Mouse (Mus musculus) heart, adult 11 months (tissue): Measurements from ENCODE around the gene Slc2a10.
"Not testable (repeated sequence)": the region's sequence is repeated elsewhere in the genome, so short reads cannot be mapped to it uniquely, and the experiment has no call there.

Experiments used
- DNase-seq: peaks from one replicate; pipeline ENCODE4 v3.0.0; 2022

Gene Slc2a10

GRCm38 (mm10) chr2:165510466-165510865 lies 6.9 kb downstream of the Slc2a10 start:
- no peak for DNase-seq

- DNase-seq: not testable (repeated sequence)
These were observed 7.4 kb downstream of the Slc2a10 start for GRCm38 (mm10) chr2:165510914-165511458.

GRCm38 (mm10) chr2:165511530-165511929 lies 7.9 kb downstream of the Slc2a10 start:
- not testable (repeated sequence) for DNase-seq

- DNase-seq: no peak
These were observed 8.8 kb downstream of the Slc2a10 start for GRCm38 (mm10) chr2:165512426-165512825.

GRCm38 (mm10) chr2:165512870-165513600 lies 9.4 kb downstream of the Slc2a10 start:
- peak; percentile 91 for DNase-seq

GRCm38 (mm10) chr2:165515178-165515728 lies 11.7 kb downstream of the Slc2a10 start:
- DNase-seq: no peak

GRCm38 (mm10) chr2:165525609-165526008 lies 22.0 kb downstream of the Slc2a10 start:
- no peak for DNase-seq

GRCm38 (mm10) chr2:165529106-165529505 lies 25.5 kb downstream of the Slc2a10 start:
- DNase-seq: no peak

- DNase-seq: no peak
These were observed 30.2 kb downstream of the Slc2a10 start for GRCm38 (mm10) chr2:165533789-165534188.

- DNase-seq: no peak
These were observed 37.4 kb downstream of the Slc2a10 start for GRCm38 (mm10) chr2:165540975-165541374.

GRCm38 (mm10) chr2:165542939-165543669 lies 39.5 kb downstream of the Slc2a10 start:
- DNase-seq: no peak

GRCm38 (mm10) chr2:165543670-165544016 lies 40.1 kb downstream of the Slc2a10 start:
- DNase-seq: no peak

GRCm38 (mm10) chr2:165545687-165546086 lies 42.1 kb downstream of the Slc2a10 start:
- no peak for DNase-seq

GRCm38 (mm10) chr2:165546341-165546740 lies 42.8 kb downstream of the Slc2a10 start:
- no peak for DNase-seq

GRCm38 (mm10) chr2:165547410-165547809 lies 43.8 kb downstream of the Slc2a10 start:
- DNase-seq: peak; percentile 96

- no peak for DNase-seq
These were observed 45.0 kb downstream of the Slc2a10 start for GRCm38 (mm10) chr2:165548627-165549026.

GRCm38 (mm10) chr2:165550410-165550809 lies 46.8 kb downstream of the Slc2a10 start:
- DNase-seq: not testable (repeated sequence)

GRCm38 (mm10) chr2:165554066-165554465 lies 50.5 kb downstream of the Slc2a10 start:
- DNase-seq: no peak

- DNase-seq: no peak
These were observed 53.7 kb downstream of the Slc2a10 start for GRCm38 (mm10) chr2:165557278-165557677.

GRCm38 (mm10) chr2:165558916-165559315 lies 55.3 kb downstream of the Slc2a10 start:
- DNase-seq: no peak

GRCm38 (mm10) chr2:165559506-165560235 lies 56.1 kb downstream of the Slc2a10 start:
- no peak for DNase-seq

- no peak for DNase-seq
These were observed 58.3 kb downstream of the Slc2a10 start for GRCm38 (mm10) chr2:165561861-165562260.
